Mouse (Mus musculus): ENCODE data around the gene Mfsd2b. TPM values are rescaled to one million over a fixed set of nuclear protein-coding genes. Genes with fewer than 3 reads are reported as not detected.

Mfsd2b gene
- polyA plus RNA-seq, 1 experiment = 347 TPM

- Histone ChIP-seq H3K27me3 (replicated peaks) (no peaks in the 10 kb centered on the region), H3K4me3 (replicated peaks) (no peak overlapping the region), H3K4me1 (peaks cover 91% of the 10 kb centered on the region), H3K36me3 (replicated peaks; ENCODE audit: low read length) (peaks cover 85% of the 10 kb centered on the region), H3K9me3 (no peaks in the 10 kb centered on the region)
- TF ChIP-seq FLI1 (IDR thresholded peaks at IDR 0.05; ENCODE audit: low read length) = no peak
- no peak for TF ChIP-seq GATA1 (IDR thresholded peaks at IDR 0.05; ENCODE audit: borderline replicate concordance, low read length)
These were observed 11.5 kb downstream of the Mfsd2b start for GRCm38 (mm10) chr12:4862672-4863071.

GRCm38 (mm10) chr12:4859241-4859914 is 14.8 kb downstream of the Mfsd2b start:
- peaks cover 64% of the 10 kb centered on the region for H3K4me1 ChIP-seq
- no peaks in the 10 kb centered on the region for H3K9me3 ChIP-seq
- H3K27me3 ChIP-seq (replicated peaks) = no peaks in the 10 kb centered on the region
- TF ChIP-seq FLI1 (IDR thresholded peaks at IDR 0.05; ENCODE audit: low read length) (no peak), GATA1 (IDR thresholded peaks at IDR 0.05; ENCODE audit: borderline replicate concordance, low read length) (no peak)
- no peak overlapping the region for H3K4me3 ChIP-seq (replicated peaks)
- peaks cover 73% of the 10 kb centered on the region for H3K36me3 ChIP-seq (replicated peaks; ENCODE audit: low read length)

- peaks cover 39% of the 10 kb centered on the region for H3K4me1 ChIP-seq
- no peaks in the 10 kb centered on the region for H3K27me3 ChIP-seq (replicated peaks)
- H3K9me3 ChIP-seq = no peaks in the 10 kb centered on the region
- peaks cover 64% of the 10 kb centered on the region for H3K36me3 ChIP-seq (replicated peaks; ENCODE audit: low read length)
- H3K4me3 ChIP-seq (replicated peaks) = no peak overlapping the region
- TF ChIP-seq GATA1 (IDR thresholded peaks at IDR 0.05; ENCODE audit: borderline replicate concordance, low read length) = no peak
- no peak for TF ChIP-seq FLI1 (IDR thresholded peaks at IDR 0.05; ENCODE audit: low read length)
These were observed 17.3 kb downstream of the Mfsd2b start for GRCm38 (mm10) chr12:4856834-4857233.

GRCm38 (mm10) chr12:4856160-4856559 is 18.0 kb downstream of the Mfsd2b start:
- Histone ChIP-seq H3K9me3 (no peaks in the 10 kb centered on the region), H3K4me3 (replicated peaks) (no peak overlapping the region), H3K36me3 (replicated peaks; ENCODE audit: low read length) (peaks cover 64% of the 10 kb centered on the region), H3K27me3 (replicated peaks) (no peaks in the 10 kb centered on the region), H3K4me1 (peaks cover 33% of the 10 kb centered on the region)
- TF ChIP-seq GATA1 (IDR thresholded peaks at IDR 0.05; ENCODE audit: borderline replicate concordance, low read length) (no peak), FLI1 (IDR thresholded peaks at IDR 0.05; ENCODE audit: low read length) (no peak)

- Histone ChIP-seq H3K36me3 (replicated peaks; ENCODE audit: low read length) (peaks cover 12% of the 10 kb centered on the region), H3K4me3 (replicated peaks) (peak overlapping the region; percentile 95), H3K4me1 (peaks cover 54% of the 10 kb centered on the region), H3K27me3 (replicated peaks) (no peaks in the 10 kb centered on the region), H3K9me3 (no peaks in the 10 kb centered on the region)
- TF ChIP-seq FLI1 (IDR thresholded peaks at IDR 0.05; ENCODE audit: low read length) (no peak), GATA1 (IDR thresholded peaks at IDR 0.05; ENCODE audit: borderline replicate concordance, low read length) (no peak)
These were observed 30.4 kb downstream of the Mfsd2b start for GRCm38 (mm10) chr12:4843741-4844140.

GRCm38 (mm10) chr12:4842890-4843597 is 31.1 kb downstream of the Mfsd2b start, which contains the start of gene Wdcp:
TSS of gene Wdcp (plus strand) at chr12:4843303.
- no peak for TF ChIP-seq FLI1 (IDR thresholded peaks at IDR 0.05; ENCODE audit: low read length)
- no peaks in the 10 kb centered on the region for H3K27me3 ChIP-seq (replicated peaks)

GRCm38 (mm10) chr12:4842456-4842855 is 31.7 kb downstream of the Mfsd2b start:
- Histone ChIP-seq H3K9me3 (no peaks in the 10 kb centered on the region), H3K4me1 (peaks cover 55% of the 10 kb centered on the region), H3K4me3 (replicated peaks) (no peak overlapping the region), H3K27me3 (replicated peaks) (no peaks in the 10 kb centered on the region), H3K36me3 (replicated peaks; ENCODE audit: low read length) (peaks cover 19% of the 10 kb centered on the region)
- TF ChIP-seq FLI1 (IDR thresholded peaks at IDR 0.05; ENCODE audit: low read length) (no peak), GATA1 (IDR thresholded peaks at IDR 0.05; ENCODE audit: borderline replicate concordance, low read length) (no peak)

More at GRCm38 (mm10) chr12:4842890-4843597, 31.1 kb downstream of the Mfsd2b start, which contains the start of gene Wdcp:
- no peaks in the 10 kb centered on the region for H3K9me3 ChIP-seq
- peaks cover 56% of the 10 kb centered on the region for H3K4me1 ChIP-seq
- H3K36me3 ChIP-seq (replicated peaks; ENCODE audit: low read length) = peaks cover 13% of the 10 kb centered on the region
- H3K4me3 ChIP-seq (replicated peaks) = peak within 1 kb of the TSS; percentile 97

GRCm38 (mm10) chr12:4841392-4841887 is 32.7 kb downstream of the Mfsd2b start, which contains the start of gene Fkbp1b:
TSS of gene Fkbp1b (minus strand) at chr12:4841591.
- no peak for TF ChIP-seq GATA1 (IDR thresholded peaks at IDR 0.05; ENCODE audit: borderline replicate concordance, low read length)
- TF ChIP-seq FLI1 (IDR thresholded peaks at IDR 0.05; ENCODE audit: low read length) = no peak
- H3K27me3 ChIP-seq (replicated peaks) = no peaks in the 10 kb centered on the region
- H3K36me3 ChIP-seq (replicated peaks; ENCODE audit: low read length) = peaks cover 23% of the 10 kb centered on the region
- H3K9me3 ChIP-seq = no peaks in the 10 kb centered on the region
- peaks cover 53% of the 10 kb centered on the region for H3K4me1 ChIP-seq
- H3K4me3 ChIP-seq (replicated peaks) = peak within 1 kb of the TSS; percentile 97

- no peak for TF ChIP-seq GATA1 (IDR thresholded peaks at IDR 0.05; ENCODE audit: borderline replicate concordance, low read length)
- TF ChIP-seq FLI1 (IDR thresholded peaks at IDR 0.05; ENCODE audit: low read length) = no peak
These were observed 33.4 kb downstream of the Mfsd2b start for GRCm38 (mm10) chr12:4840741-4841140.

GRCm38 (mm10) chr12:4840010-4840409 is 34.1 kb downstream of the Mfsd2b start:
- TF ChIP-seq FLI1 (IDR thresholded peaks at IDR 0.05; ENCODE audit: low read length) = no peak
- no peak for TF ChIP-seq GATA1 (IDR thresholded peaks at IDR 0.05; ENCODE audit: borderline replicate concordance, low read length)
- no peaks in the 10 kb centered on the region for H3K9me3 ChIP-seq
- H3K36me3 ChIP-seq (replicated peaks; ENCODE audit: low read length) = peaks cover 37% of the 10 kb centered on the region
- H3K4me1 ChIP-seq = peaks cover 53% of the 10 kb centered on the region
- H3K27me3 ChIP-seq (replicated peaks) = no peaks in the 10 kb centered on the region
- peak overlapping the region; percentile 97 for H3K4me3 ChIP-seq (replicated peaks)

More at GRCm38 (mm10) chr12:4840741-4841140, 33.4 kb downstream of the Mfsd2b start:
- Histone ChIP-seq H3K4me1 (peaks cover 53% of the 10 kb centered on the region), H3K4me3 (replicated peaks) (peak overlapping the region; percentile 97), H3K27me3 (replicated peaks) (no peaks in the 10 kb centered on the region), H3K36me3 (replicated peaks; ENCODE audit: low read length) (peaks cover 29% of the 10 kb centered on the region), H3K9me3 (no peaks in the 10 kb centered on the region)
